Mouse (Mus musculus) B cell, adult 2 months (primary cell): Measurements from ENCODE around the gene Plxdc2.

Source experiments
- DNase-seq, 2 experiments: peaks; one replicate each; pipeline ENCODE4 v3.0.0; 2022

The Plxdc2 gene

DNA sequence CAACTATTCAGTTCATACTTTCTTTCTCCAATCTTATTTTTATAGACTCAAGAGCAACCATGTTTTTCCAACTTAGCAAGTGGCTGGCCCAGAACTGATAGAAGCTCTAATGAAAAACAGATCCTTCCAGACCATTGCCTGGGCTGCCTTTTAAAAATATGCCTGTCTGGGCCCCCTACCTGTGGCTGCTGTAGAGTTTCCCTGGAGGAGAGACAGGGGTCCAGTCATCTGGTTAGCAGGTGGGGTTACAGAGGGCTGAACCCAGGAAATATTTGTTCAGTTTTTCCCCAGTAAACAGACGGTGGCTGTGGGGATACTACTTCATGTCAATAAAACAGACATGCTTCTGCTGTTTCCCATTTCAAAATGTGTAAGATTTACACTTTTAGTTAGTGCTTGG lies 222.0 kb downstream of the Plxdc2 start:
- DNase-seq, result no peak

DNA sequence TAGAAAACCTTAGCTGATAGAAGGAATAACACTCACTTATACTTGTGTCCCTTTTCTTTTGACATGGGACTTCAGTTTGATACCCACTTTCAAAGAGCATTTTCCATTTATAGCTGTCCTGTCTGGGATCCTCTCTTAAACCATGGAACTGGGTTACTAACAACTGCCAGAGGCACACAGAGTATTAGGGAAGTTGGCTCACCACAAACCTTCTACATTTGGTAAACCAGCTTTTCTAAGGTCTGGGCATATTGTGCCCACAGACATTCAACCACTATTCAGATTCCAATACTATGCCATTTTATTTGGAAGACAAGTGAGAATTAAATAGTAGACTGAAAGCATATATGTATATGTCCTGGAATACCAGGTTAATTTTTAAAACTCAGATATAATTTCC lies 232.4 kb downstream of the Plxdc2 start:
- DNase-seq, result no peak

DNA sequence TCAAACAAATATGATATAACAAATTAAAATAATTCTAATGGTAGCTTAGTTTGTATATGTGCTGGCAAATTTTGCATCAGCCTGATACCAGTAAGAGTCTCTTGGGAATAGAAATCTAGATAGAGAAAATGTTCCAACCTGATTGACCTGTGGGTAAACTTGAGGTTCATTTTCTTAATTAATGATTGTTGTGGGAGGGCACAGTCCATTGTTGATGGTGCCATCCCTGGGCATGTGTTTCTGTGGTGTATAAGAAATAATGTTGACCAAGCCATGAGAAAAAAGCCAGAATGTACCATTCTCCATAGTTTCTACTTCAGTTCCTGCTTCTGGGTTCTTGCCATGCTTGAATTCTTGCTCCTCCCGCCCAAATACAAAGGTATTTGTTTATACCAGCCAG lies 239.3 kb downstream of the Plxdc2 start:
- DNase-seq, result no peak

DNA sequence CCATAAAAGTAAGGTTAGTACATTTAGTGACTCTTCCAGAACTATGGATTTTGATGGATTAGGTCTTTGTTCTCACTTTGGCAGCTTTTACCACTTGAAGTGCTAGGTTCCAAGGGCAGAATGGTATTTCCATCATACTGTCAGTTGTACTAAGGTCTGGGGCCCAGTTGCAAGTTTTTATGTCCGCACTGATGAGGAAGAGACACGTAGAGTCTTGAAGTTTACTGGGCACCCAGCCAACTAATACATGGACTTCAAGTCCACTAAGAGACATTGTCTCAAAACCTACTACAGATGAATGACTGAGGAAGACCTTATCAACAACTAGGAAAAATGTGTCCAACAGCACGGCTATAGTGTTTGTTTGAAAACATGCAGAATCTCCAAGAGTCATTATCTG lies 242.1 kb downstream of the Plxdc2 start:
- no peak for DNase-seq

DNA sequence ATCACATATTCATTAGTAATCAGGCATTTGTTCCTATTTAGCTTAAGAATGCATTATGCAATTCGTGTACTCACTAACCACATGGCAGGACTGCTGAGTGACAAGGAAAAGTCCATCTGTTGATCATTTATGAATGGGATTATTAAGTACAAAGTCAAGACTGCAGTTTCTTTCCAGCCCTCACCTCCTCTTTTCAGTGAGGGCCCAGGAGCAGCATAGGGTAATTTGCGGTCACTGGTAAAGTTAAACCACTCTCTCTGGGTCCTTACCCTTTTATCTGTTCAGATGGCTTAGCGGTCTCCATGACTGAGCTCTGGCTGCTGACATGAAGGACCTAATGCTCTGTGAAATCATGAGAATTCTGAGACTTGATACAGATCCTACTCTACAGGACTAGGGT lies 248.2 kb downstream of the Plxdc2 start:
- no peak for DNase-seq

DNA sequence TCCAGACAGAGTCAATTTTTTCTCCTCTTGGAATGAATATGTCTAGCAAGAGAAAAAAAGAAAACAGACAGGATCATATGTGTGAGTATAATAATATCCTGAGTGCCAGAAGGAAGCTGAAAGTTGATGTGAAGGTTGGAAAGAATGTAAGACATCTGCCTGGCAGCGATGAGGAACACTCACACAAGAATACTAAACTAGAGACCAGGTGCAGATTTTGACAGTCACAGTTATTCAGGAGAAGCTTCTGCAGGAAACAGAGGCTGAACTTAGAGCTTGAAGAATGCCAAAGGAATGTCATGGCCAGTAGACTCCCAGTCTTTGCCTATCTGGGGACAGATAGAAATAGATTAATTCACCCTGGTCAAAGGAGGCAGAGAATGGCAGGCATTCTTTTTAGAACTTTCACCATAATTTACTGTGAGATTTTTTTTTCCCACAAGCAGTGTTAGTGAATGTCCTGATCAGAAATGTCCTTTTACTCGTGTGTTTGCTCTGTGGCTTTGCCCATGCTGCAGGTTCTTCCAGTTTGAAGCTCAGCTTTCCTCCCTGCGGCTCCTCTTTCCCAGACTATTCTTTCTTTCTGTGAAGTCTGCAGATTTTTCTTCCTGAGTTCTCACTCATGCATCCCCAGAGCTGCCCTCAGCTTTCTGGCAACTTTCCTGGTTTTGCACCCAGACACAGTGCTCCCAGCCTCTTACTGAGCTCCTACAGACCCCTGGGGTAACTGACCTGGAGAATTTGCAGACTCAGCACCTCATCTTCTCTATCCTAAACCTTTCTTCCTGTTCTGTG lies 251.9 kb downstream of the Plxdc2 start:
- DNase-seq, result no peak

DNA sequence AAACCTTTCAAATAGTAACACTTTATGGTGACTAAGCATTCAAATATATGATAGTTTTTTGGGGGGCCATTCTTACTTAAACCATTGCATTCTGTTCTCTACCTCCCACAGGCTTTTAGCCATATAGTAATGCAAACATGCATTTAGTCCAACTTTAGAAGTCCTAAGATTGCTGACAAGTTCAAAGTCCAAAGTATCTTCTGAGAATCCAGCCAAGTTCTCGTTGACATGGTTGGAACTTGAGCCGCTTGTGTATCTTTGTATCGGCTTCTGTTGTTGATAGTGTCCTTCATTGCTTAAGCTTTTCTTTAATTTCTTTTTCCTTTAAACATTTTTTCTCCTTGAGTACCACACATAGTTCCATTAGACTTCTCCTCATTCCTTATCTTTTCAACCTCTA lies 286.0 kb downstream of the Plxdc2 start:
- no peak for DNase-seq

DNA sequence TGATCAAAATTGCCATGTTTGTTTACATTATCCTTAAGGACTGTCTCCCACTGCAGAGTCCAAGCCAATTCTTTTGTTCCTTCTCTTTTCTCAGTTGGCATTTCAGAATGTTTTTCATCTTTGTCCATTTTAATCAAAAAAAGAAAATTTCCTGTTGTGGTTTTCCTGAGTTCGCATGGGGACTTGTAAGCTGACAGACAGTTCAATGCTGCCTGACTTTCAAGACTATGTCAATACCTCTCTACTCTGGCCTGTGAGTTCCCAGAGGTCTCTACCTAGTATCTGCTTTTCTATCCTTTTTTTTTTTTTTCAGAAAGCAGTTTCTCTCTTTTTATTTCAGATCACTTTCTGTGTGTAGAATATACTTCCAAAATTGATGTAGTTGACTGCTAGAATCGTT lies 295.6 kb downstream of the Plxdc2 start:
- DNase-seq, result no peak

DNA sequence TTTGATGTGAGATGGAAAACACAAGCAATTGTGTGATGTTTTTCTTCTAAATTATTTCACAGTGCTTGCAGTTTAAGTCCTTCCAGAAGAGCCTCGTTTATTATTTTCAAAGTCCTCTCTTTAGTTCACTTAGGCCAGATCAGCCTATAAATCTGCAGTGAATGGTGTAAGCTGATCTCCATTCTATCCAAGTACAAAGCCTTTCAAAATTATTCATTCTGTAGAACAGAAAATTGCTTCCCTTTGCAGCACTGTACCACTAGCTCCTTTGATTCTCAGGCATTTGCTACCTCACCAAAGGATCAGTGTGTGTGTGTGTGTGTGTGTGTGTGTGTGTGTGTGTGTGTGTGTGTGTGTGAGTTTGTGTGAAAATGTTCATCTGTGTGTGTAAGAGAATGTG lies 308.4 kb downstream of the Plxdc2 start:
- no peak for DNase-seq

DNA sequence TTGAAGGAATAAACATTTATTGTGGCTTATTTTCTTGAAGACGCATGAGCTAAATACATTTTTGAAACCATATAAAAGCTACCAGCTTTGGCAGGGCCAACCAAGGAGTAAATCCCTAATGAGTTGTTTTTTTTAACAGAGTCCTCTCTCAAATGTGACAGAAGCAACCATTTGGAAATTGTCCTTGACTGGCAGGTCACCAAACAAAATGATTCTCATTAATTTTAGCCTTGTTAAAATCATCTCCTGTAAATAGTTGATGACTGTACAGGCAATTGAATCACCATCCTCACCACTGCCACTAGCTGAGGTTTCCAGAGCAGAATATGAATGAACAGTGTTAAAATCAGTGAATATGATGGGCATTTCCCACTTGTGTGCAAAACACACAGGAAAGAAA lies 312.3 kb downstream of the Plxdc2 start:
- no peak for DNase-seq

DNA sequence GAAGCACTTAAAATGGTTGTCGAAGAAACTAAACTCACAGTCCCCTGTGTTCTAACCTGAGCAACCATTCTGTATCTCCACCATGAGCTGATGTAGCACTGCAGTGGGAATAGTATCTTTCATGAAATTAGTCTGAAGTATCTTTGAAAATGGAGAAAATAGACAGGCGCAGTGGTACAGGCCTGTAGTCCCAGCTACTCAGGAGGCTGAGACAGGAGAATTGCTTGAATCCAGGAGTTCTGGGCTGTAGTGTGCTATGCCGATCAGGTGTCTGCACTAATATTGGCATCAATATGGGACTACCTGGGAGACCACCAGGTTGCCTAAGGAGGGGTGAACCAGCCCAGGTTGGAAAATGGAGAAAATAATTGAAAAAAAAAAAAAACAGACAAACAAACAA lies 326.8 kb downstream of the Plxdc2 start:
- no peak for DNase-seq

DNA sequence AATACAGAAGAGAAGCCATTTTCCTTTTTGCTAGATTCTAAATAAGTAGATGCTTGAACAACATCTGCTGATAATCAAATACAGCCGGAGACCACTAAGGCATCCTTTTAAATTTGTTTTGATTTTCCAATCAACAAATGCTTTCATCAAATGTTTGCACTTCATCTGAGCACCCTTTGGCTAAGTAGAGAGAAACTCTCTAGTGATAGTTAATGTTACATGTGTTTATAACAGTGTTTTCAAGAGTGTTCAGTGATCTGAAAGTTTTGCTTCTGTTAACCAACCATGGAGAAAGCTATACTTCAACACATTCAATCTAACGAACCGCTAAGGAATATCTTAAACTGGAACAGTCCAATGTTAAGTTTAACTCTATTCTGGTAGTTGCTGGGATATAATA lies 327.6 kb downstream of the Plxdc2 start:
- no peak for DNase-seq

DNA sequence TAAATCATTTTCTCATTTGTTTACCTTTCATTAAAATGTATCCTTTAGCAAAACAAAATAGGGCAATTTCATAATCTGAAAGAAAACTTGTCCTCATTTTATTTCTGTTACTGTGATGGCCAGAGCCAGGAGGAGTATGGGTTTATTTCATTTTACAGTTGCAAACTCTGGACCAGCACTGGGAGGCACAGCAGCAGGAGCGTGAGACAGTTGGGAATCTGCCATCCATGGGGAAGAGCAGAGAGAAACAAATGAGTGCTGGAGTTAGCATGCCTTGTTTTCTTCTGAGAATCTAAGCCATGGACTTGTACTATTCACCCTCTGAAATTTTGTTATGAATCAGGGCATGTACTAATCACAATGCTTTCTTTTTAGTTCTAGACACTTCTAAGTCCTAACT lies 328.4 kb downstream of the Plxdc2 start:
- no peak for DNase-seq

DNA sequence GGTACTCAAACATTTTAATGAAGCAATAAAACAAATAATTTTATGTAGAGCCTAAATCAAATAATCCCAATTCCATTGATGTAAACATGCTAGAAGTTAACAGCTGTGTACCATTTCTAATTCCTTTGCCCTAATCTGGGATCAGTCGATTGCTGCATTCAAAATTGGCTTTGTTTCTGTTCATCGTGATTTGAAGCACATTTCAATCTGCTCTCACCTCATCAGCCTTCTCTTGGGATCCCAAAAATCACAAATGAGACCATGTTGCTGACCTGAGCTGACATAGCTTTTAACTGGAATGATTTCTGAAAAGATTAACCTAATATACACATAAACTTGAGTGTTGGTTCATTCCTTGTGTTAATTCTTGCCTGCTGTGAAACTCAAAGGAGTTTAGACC lies 340.3 kb downstream of the Plxdc2 start:
- DNase-seq, result no peak

DNA sequence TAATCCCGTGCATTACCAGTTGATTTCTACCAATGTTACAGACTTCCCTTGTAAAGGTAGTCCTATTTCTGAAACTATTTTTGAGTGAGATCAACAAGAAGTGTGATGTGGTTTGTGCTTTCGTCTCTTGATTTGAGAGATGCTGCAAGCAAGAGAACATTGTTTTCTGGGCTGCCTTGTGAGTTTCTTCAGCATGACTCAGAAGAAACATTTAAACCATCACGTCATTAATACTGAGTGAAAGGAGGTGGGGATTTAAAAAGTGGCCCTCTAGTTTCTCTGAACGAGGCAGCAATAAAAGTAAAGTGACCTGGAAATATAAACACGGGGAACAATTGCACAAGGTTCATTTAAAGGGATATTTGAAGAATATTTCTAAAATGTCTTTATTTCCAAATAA lies 341.1 kb downstream of the Plxdc2 start:
- no peak for DNase-seq

DNA sequence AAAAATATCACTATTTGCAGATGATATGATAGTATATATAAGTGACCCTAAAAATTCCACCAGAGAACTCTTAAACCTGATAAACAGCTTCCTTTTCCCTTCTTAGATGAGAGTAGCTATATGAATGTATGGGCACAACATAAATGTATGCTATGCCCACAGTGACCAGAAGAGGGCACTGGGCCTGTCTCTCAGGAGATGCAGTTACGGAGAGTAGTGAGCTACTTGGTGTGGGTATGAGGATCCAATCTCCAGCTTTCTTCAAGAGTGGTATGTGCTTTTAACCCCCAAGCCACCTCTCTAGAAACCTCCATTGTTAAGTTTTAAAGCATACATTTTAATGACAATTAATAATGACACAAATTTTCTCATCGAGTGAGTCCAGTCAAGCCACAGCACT lies 350.1 kb downstream of the Plxdc2 start:
- DNase-seq, result peak; percentile 32 to 35

DNA sequence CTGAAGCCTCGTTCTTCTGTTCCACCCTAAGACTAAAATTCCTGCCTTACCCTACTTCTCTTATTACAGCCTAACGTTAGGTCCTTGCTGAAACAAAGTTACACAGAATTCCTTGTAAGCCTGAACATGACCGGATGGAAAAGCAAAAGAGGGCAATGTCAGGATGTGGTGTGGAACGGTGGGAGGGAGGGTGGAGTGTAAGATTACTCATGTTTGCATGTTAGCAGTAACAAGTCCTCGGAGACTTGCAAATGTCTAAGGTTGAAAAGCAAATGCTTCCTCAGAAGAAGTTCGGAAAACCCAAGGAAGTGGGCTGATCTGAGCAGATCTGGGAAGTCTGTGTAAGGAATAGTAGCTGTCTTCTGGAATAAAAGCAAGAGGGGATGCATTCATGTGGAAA lies 353.8 kb downstream of the Plxdc2 start:
- no peak for DNase-seq

DNA sequence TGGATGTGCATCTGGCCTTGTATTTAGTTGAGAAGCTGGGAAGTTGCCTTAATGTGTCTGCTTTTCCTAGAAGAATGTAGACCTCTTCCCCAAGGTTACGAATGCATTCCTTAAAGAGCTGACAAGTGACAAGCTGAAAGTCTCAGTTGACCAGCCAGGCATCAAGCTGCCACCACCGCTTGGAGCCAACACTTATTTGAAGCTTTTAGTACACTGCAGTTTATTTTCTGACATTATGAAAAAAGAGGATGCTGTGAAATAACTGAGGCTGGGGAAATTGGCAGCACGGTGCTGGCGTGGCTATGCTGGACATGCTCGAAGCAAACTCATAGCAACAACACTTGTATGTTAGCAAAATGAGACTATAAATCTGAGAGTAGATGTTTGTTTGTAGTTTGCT lies 374.9 kb downstream of the Plxdc2 start:
- DNase-seq, result no peak

DNA sequence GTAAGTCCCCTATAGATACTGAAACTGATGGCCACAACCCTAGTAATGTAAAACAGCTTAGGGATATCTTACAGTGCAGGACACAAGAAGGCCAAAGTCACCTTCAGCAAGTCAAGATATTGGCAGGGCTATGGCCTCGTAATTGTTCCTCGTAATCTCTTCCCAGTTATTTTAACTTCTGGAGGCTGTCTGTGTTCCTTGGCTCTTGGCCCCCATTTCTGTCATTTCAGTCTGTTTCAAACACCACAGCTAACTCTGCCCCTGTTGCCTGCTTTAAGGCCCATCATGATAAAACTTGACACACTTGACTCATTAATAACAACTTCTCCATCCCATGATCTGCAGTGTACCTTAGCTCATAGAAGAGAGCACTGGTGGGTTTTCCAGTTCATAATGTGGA lies 378.3 kb downstream of the Plxdc2 start:
- DNase-seq, result no peak

DNA sequence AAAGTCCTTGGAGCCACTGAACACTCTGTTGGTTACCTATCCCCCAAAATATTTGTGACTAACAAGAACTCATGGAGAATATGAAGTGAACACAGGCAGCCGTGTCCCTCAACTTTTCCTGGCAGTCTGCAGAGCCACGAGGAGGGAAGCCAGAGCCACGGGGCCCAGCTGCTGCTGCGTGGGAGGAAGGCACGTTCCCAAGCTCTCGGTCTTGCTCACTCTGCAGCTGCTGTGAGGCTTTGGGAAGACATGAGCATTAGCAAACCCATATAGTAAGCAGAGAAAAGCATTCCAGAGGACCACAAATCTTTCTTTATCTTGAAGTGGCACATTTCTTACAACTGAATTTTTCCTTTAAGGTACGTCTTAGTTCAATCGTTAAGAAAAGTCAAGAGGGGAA lies 382.1 kb downstream of the Plxdc2 start:
- peak; percentile 3 to 7 for DNase-seq

DNA sequence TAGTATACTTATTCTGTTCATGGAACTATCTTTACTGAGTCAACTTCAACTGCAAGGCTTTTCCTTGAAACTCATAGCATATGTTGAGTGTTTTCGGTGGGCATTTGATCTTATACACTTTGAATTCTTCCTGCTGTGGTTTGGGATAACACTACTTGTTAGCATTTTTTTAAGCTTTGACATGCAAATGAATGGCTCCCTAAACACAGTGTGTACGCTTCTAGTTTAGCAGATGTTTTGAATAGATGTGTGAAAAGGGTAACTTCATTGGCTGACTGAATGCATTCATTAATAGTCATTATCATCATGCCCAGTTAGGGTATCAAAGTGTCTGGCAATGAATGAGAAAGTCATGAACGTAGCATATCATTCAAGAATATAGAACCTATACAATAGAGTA lies 385.7 kb downstream of the Plxdc2 start:
- DNase-seq, result no peak

DNA sequence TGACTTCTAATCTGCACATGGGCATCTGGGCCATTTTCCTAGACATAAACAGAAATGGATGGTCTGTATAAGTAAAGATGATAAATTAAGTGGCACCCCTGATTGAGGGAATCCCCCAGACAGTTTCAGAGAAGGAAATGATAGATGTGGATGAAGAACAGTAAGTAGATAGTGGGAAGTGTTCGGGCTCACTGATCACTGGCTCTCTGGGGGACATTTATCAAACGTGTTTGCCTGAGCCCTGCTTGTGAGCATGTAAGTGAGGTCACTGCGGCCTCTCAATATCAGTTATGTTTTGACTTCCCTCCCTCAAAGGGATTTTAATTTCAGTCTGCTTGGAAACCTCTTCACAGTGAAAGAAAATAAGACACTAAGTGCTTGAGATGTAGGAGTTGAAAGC lies 387.5 kb downstream of the Plxdc2 start:
- DNase-seq, result no peak

DNA sequence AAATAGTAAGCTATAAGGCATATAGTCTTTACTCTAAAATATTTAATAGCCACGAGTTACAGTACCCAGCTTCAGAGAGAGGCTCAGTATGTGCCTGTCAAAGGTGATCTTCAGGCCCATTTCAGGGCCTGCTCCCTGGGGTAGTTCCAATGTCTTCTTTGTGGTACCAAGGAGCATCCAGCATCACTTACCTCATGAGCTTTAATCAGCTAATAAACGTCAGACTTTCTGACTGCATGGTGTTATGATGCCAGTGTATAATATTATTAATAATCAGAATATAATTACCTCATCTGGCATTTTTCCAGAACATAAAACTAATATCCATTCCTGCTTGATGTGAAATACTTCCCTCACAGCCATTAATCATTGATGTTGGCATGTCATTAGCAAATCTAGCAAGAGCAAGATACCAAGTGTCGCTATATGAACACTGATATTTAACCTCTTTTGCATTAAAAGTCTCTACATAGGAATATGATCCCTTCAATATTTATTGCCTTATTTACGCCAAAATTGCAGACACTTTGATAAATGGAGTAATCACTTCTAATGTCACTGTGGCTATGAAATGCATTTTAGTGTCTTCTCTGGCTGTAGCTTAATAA lies 393.3 kb downstream of the Plxdc2 start:
- DNase-seq, result no peak

DNA sequence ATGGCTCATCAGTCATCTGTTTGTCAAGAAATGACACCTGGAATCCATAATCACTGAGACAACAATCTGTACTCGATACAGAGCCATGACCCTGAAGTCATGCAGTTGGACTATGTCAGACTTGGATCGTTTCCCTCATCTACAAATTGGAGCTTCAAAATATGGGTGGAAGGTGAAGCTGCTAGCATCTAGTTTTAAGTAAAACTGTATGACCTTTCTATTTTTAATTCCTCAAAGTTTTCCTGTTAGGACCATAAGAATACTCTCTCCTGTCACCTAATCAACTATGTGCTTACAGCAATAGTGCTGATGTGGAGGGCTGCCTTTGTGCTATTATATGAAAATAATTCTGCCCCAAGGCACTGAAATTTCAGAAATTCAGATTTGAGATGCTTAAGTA lies 401.1 kb downstream of the Plxdc2 start:
- DNase-seq, result no peak

DNA sequence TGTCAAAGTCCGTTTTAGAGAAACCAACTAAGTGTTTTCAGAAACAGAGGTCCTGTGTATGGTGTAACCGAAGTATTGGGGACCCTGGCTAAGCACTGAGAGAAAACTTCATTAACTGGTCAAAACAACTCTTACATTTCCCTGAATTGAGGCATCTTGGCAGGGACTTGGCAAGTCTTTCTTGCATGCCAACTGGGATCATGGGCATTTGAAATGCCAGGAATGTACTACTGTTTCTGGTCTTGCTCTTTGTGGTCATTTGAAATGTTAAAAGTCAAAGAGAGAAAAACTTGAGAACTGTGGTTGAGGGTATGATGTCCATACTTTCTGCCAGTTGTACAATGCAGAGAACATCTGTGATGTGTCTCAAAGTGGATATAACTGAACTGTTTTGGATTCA lies 403.7 kb downstream of the Plxdc2 start:
- DNase-seq, result no peak
